15 mouse cellular contexts compared by ENCODE assay signal in genomic region chr3:66649271-66649670, GRCm38 (mm10).
"Had no signal": no experiment of that assay in that cellular context is flagged by ENCODE, and none has a peak within 500 bp of the region (broad histone marks: within the 10 kb centered on the region; RNA-seq: fewer than 3 reads in every experiment).

No protein-coding gene starts in this region.

- H3K27ac ChIP-seq: neural tube, embryonic 15.5 days; stomach, embryonic 15.5 days; stomach, postnatal 0 days had no signal

- DNase-seq: retina, postnatal 1 day; right cerebral cortex, adult 18-20 months; right cerebral cortex, postnatal 14 days; right cerebral cortex, postnatal 25 days; right cerebral cortex, postnatal 4 days; spleen, adult 18-20 months; thymus, adult 18-20 months; thymus, adult 2 months; thymus, postnatal 14 days; thymus, postnatal 25 days; thymus, postnatal 36 days; thymus, postnatal 4 days had no signal

- H3K9me3 ChIP-seq: neural tube, embryonic 15.5 days; stomach, embryonic 15.5 days had no signal

- H3K4me3 ChIP-seq: neural tube, embryonic 15.5 days; stomach, embryonic 15.5 days had no signal

- H3K27me3 ChIP-seq: neural tube, embryonic 15.5 days; stomach, embryonic 15.5 days had no signal

- H3K36me3 ChIP-seq: neural tube, embryonic 15.5 days; stomach, embryonic 15.5 days had no signal

- H3K4me1 ChIP-seq: stomach, embryonic 15.5 days had no signal
